Mouse (Mus musculus): ENCODE results near the gene Ctbp2.

DNA sequence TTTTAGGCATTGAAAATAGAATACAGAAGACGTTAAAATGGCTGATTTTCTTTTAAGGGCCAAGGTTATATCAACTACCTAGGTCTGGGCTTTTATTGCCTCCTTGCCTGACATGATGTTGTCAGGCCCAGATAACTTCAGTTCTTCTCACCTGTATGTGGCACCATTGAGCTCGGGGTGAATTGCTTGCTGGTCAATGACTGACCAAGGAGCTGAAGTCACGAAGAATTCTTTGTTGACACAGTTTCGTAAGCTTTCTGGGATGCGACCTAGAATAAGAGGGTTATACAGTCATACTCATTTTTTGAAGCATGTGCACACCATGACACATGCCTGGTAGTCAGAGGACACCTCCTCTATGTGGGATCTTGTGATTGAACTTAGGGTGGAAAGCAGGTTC is 134.3 kb downstream of the Ctbp2 start:
- no peak for TF ChIP-seq CTCF (IDR thresholded peaks at IDR 0.05; ENCODE audit: low read depth, low read length)
- no peak for TF ChIP-seq GATA1 (IDR thresholded peaks at IDR 0.05; ENCODE audit: borderline replicate concordance, low read length)
- no peak for TF ChIP-seq TAL1 (conservative IDR thresholded peaks at IDR 0.05; ENCODE audit: low read depth, low read length)
- TF ChIP-seq GATA2 (IDR thresholded peaks at IDR 0.05; ENCODE audit: borderline replicate concordance, low read depth, low read length): no peak

All from G1E (cell line).